Mouse (Mus musculus) heart, postnatal 0 days (tissue): ENCODE measurements around the gene Mecom.

Source experiments
- CTCF ChIP-seq: IDR thresholded peaks from 2 replicates; pipeline ENCODE4 v1.5.1; 2016; ENCODE audit warnings: antibody characterized with exemption, control low read depth, low read depth
- EP300 ChIP-seq: IDR thresholded peaks from 2 replicates; pipeline ENCODE4 v1.6.1; 2016; ENCODE audit warnings: antibody characterized with exemption, low read depth

DNA sequence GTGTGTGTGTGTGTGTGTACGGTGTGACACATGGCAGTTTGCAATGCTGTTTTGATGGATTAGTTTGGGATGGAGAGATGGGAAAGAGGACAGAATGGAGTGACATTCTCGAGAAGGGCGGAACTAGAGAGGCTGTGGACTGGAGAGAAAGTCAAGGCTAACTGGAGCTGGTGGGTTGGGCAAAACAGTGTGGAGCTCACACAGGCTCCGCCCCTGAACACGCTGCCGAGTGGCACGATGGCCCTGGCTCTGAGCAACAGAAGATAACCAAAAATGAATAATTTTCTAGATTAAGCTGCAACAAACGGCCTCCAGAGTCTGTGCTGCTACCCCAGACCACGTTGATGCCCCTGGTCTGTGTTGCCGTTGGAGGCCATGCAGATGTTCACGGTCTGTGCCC lies 12.0 kb downstream of the Mecom start:
- no peak for TF ChIP-seq CTCF
- TF ChIP-seq EP300, result no peak
